Mouse (Mus musculus): ENCODE data around the gene H2afy. TPM values are rescaled to one million over a fixed set of nuclear protein-coding genes. Genes with fewer than 3 reads are reported as not detected.
A peak's percentile ranks its signal among the peaks of the same experiment; 100 is the strongest.

The H2afy gene
- polyA plus RNA-seq, 2 experiments: 297 to 304 TPM

- Histone ChIP-seq H3K4me3 (replicated peaks; ENCODE audit: low read length) (no peak overlapping the region), H3K27ac (replicated peaks; ENCODE audit: low read depth, low read length) (no peak overlapping the region), H3K4me1 (ENCODE audit: control insufficient read depth, insufficient read depth, low read length) (peaks cover 4% of the 10 kb centered on the region; the same call in 1 of the 2 replicates), H3K36me3 (ENCODE audit: control insufficient read depth, insufficient read depth, low read length) (peaks cover 65% of the 10 kb centered on the region), H3K27me3 (ENCODE audit: control insufficient read depth, insufficient read depth, low read length) (no peaks in the 10 kb centered on the region), H3K9ac (ENCODE audit: low read depth, low read length, severe bottlenecking) (no peak overlapping the region), H3K9me3 (ENCODE audit: control insufficient read depth, low read length) (no peaks in the 10 kb centered on the region), H3K4me2 (replicated peaks; ENCODE audit: low read depth, low read length, severe bottlenecking) (no peak overlapping the region)
- DNase-seq (ENCODE audit: low spot score): no peak
- TF ChIP-seq POLR2A (IDR thresholded peaks at IDR 0.05; ENCODE audit: borderline replicate concordance, extremely low read depth, insufficient read depth, insufficient read length): no peak
- WGBS: 68% methylated on average over 5 of the region's 5 CpGs
- no peak for ATAC-seq (ENCODE audit: low FRiP score, low read depth)
Observed at GRCm38 (mm10) chr13:56073186-56073585, 63.0 kb downstream of the H2afy start.

DNA sequence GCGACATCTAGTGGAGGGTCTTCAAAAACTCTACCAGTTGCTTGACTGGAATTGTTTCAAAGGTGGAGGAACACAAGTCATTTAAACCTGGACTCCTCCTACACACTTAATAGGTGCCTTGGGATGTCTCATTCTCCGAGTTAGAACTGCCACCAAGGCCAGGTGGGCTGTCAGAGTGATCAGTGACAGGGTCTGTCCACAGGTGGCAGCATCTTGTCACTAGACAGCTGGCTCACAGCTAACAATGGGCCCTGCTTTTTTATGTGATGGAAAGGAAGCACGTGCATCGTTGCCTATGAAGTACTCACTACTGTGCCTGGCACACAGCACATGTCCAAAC is 63.9 kb downstream of the H2afy start:
- no peak overlapping the region for H3K9ac ChIP-seq (ENCODE audit: low read depth, low read length, severe bottlenecking)
- no peak for ATAC-seq (ENCODE audit: low FRiP score, low read depth)
- H3K27ac ChIP-seq (replicated peaks; ENCODE audit: low read depth, low read length): no peak overlapping the region
- WGBS: 19% methylated on average over 4 of the region's 4 CpGs
- H3K9me3 ChIP-seq (ENCODE audit: control insufficient read depth, low read length): no peaks in the 10 kb centered on the region
- peaks cover 56% of the 10 kb centered on the region for H3K36me3 ChIP-seq (ENCODE audit: control insufficient read depth, insufficient read depth, low read length)
- H3K27me3 ChIP-seq (ENCODE audit: control insufficient read depth, insufficient read depth, low read length): no peaks in the 10 kb centered on the region
- H3K4me3 ChIP-seq (replicated peaks; ENCODE audit: low read length): no peak overlapping the region
- peaks cover 7% of the 10 kb centered on the region; the same call in 1 of the 2 replicates for H3K4me1 ChIP-seq (ENCODE audit: control insufficient read depth, insufficient read depth, low read length)
- TF ChIP-seq POLR2A (IDR thresholded peaks at IDR 0.05; ENCODE audit: borderline replicate concordance, extremely low read depth, insufficient read depth, insufficient read length): no peak
- no peak for DNase-seq (ENCODE audit: low spot score)
- no peak overlapping the region for H3K4me2 ChIP-seq (replicated peaks; ENCODE audit: low read depth, low read length, severe bottlenecking)

DNA sequence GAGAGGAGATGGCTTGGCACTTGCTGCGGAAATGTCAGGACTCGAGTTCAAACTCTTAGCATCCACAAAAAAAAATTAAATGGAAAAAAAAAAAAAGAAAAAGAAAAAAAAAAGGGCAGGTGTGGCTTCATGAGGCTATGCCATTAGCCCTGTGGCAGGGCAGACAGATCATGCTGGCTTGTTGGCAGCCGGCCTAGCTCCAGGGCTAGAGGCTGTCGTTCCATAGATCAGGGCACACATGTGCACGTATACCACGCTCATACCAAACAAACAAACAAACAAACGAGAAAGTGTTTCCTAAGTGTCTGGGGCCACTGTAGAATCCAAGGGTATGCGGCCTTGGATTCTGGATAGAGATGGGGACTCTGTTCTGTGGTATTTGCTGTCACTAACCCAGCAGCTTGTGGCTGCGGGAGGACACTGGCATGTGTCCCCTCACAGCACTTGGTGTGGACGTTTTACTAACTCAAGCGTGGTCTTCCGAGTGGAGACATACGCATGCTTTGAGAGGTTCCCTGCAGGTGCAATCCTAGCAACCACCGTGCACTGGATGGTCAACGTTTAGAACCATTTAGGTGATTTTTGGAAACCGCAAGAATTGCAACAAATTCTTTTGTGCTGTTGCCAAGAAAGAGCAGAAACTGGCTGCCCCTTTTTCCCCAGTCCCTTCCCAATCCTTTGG is 64.4 kb downstream of the H2afy start:
- H3K9ac ChIP-seq (ENCODE audit: low read depth, low read length, severe bottlenecking): no peak overlapping the region
- H3K4me1 ChIP-seq (ENCODE audit: control insufficient read depth, insufficient read depth, low read length): peaks cover 10% of the 10 kb centered on the region; the same call in 1 of the 2 replicates
- ATAC-seq (ENCODE audit: low FRiP score, low read depth) (no peak), DNase-seq (ENCODE audit: low spot score) (peak; percentile 85)
- H3K27me3 ChIP-seq (ENCODE audit: control insufficient read depth, insufficient read depth, low read length): no peaks in the 10 kb centered on the region
- no peak overlapping the region for H3K4me2 ChIP-seq (replicated peaks; ENCODE audit: low read depth, low read length, severe bottlenecking)
- H3K4me3 ChIP-seq (replicated peaks; ENCODE audit: low read length): no peak overlapping the region
- no peak for TF ChIP-seq POLR2A (IDR thresholded peaks at IDR 0.05; ENCODE audit: borderline replicate concordance, extremely low read depth, insufficient read depth, insufficient read length)
- H3K9me3 ChIP-seq (ENCODE audit: control insufficient read depth, low read length): no peaks in the 10 kb centered on the region
- H3K36me3 ChIP-seq (ENCODE audit: control insufficient read depth, insufficient read depth, low read length): peaks cover 51% of the 10 kb centered on the region
- 71% methylated on average over 16 of the region's 16 CpGs for WGBS
- no peak overlapping the region for H3K27ac ChIP-seq (replicated peaks; ENCODE audit: low read depth, low read length)

- no peak overlapping the region for H3K9ac ChIP-seq (ENCODE audit: low read depth, low read length, severe bottlenecking)
- no peak overlapping the region for H3K4me2 ChIP-seq (replicated peaks; ENCODE audit: low read depth, low read length, severe bottlenecking)
- no peak overlapping the region for H3K27ac ChIP-seq (replicated peaks; ENCODE audit: low read depth, low read length)
- 62% methylated on average over 6 of the region's 6 CpGs for WGBS
- no peak for DNase-seq (ENCODE audit: low spot score)
- no peak for TF ChIP-seq POLR2A (IDR thresholded peaks at IDR 0.05; ENCODE audit: borderline replicate concordance, extremely low read depth, insufficient read depth, insufficient read length)
- no peak overlapping the region for H3K4me3 ChIP-seq (replicated peaks; ENCODE audit: low read length)
- no peaks in the 10 kb centered on the region for H3K27me3 ChIP-seq (ENCODE audit: control insufficient read depth, insufficient read depth, low read length)
- peaks cover 32% of the 10 kb centered on the region for H3K36me3 ChIP-seq (ENCODE audit: control insufficient read depth, insufficient read depth, low read length)
- H3K4me1 ChIP-seq (ENCODE audit: control insufficient read depth, insufficient read depth, low read length): peaks cover 21% of the 10 kb centered on the region
- H3K9me3 ChIP-seq (ENCODE audit: control insufficient read depth, low read length): no peaks in the 10 kb centered on the region
- ATAC-seq (ENCODE audit: low FRiP score, low read depth): 0 out of 2 replicates have a peak, but pooled peaks have one; percentile 2
Observed at GRCm38 (mm10) chr13:56069643-56070042, 66.5 kb downstream of the H2afy start.

GRCm38 (mm10) chr13:56068517-56068916 is 67.6 kb downstream of the H2afy start:
- Histone ChIP-seq H3K9me3 (ENCODE audit: control insufficient read depth, low read length) (no peaks in the 10 kb centered on the region), H3K4me1 (ENCODE audit: control insufficient read depth, insufficient read depth, low read length) (peaks cover 18% of the 10 kb centered on the region), H3K27ac (replicated peaks; ENCODE audit: low read depth, low read length) (no peak overlapping the region), H3K27me3 (ENCODE audit: control insufficient read depth, insufficient read depth, low read length) (no peaks in the 10 kb centered on the region), H3K36me3 (ENCODE audit: control insufficient read depth, insufficient read depth, low read length) (peaks cover 21% of the 10 kb centered on the region), H3K4me2 (replicated peaks; ENCODE audit: low read depth, low read length, severe bottlenecking) (no peak overlapping the region), H3K4me3 (replicated peaks; ENCODE audit: low read length) (no peak overlapping the region), H3K9ac (ENCODE audit: low read depth, low read length, severe bottlenecking) (no peak overlapping the region)
- ATAC-seq (ENCODE audit: low FRiP score, low read depth): no peak
- 23% methylated on average over 4 of the region's 4 CpGs for WGBS
- no peak for DNase-seq (ENCODE audit: low spot score)
- TF ChIP-seq POLR2A (IDR thresholded peaks at IDR 0.05; ENCODE audit: borderline replicate concordance, extremely low read depth, insufficient read depth, insufficient read length): no peak
